Mouse (Mus musculus): ENCODE data around the gene Lgals4.

Gene Lgals4

DNA sequence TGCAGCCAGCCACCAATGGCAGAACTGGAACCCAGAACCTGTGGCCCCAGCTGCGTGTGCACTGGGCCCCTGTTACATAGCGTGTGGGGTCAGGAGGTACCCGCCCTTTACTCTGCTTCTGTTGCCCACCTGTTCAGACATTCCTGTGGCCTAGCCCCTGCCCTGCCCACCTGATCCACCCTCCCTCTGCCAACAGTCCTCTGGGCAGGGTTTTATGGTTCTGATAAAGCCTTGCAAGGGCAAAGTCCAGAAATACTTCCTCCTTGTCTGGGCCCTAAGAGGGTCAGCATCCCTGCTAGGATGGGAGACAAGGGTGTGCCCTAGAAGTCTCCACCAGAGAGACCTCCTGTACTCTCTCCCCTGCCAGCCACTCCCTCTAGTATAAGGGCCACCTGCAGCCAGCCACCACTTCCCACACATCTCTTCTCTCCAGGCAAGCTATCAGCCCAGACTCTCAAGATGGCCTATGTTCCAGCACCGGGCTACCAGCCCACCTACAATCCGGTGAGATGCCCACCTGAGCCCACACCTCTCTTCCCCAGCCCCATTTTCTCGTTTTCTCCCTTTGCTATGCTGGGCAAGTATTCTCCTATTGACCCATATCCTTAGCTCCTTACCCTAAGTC is at the start of gene Lgals4:
TSS of gene Lgals4 (plus strand) at position 132 of the 625 bp plus-strand sequence.
- DNase-seq (ENCODE audit: low read depth): no peak

DNA sequence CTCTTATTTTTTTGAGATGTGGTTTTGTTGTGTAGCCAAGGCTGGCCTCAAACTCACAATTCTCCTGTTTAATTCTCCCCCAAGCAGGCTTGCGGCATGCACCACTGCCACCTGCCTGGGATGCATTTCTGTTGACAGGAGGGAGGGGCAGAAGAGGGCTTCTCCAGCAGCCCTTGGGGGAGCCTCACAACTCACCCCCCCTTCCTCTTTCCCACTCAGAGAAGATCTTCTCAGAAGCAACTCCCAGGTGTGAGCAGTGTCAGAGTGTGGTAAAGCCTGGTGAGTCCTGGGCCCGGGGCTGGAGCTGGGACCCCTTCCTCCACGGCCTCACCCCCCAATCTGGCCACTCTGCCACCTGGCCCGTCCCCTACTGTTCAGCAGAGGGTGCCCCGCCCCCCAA is 48.5 kb upstream of the Lgals4 start:
- DNase-seq (ENCODE audit: low read depth): no peak

- DNase-seq (ENCODE audit: low read depth): no peak
These were observed 45.8 kb upstream of the Lgals4 start for GRCm38 (mm10) chr7:28787884-28788283.

DNA sequence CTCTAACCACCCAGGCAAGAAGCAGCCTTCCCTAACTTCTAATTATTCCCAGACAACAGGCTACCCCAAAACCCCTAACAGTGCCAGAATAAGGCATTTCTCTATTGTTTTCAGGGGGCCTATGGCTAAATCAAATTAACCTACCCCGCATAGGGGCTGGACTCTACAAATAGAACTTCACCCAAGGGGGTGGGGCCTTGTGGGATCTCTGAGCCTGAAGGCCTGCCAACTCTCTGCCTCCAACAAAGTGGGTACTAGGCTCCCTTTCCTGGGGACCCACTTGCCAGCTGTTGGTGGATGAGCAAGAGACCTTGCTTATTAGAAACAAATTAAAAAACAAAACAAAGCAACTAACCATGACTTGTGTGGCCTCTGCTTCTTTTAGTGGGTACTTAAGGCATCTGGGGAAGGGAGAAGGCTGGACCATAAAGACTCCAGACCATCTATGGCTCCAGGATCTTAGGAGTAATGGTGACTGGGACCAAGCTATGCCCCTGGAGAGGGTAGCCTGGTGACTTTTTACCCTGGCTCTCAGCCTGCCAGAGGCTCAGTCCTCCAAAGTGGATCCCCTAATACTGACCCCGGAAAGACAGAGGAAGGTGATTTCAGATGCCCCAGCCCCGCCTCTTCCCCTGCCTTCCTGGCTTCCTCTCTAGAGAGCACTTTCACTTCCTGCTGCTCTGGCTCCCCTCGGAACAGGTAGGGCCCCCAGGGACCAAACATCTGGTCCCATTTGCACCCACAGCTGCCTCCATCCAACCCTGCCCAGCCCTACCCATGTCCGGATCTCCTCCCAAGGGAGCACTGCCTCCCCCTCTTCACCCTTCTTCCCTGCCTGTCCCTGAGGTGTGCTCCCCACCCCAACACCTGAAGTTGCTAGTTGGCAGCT is 45.1 kb upstream of the Lgals4 start, which contains the start of gene Rinl:
TSS of gene Rinl (plus strand) at position 663 of the 889 bp plus-strand sequence.
- DNase-seq (ENCODE audit: low read depth): no peak

DNA sequence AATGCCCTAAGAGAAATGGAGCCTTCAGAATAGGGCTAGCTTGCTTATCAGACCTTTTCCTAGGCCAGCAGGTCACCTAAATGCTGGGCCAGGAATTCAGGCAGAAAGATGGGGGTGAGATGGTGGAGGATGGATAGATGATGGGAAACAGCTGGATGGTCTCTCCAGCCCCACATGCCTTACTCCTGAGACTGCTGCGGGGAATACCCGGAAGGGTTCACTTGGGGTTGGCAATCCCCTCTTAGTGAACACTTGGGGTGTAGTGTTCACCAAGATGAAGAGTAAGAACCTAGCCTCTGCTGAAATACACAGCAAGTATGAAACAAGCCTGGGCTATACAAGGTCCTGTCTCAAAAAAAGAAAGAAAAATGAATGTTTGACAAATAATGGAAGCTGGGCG is 44.4 kb upstream of the Lgals4 start:
- no peak for DNase-seq (ENCODE audit: low read depth)

DNA sequence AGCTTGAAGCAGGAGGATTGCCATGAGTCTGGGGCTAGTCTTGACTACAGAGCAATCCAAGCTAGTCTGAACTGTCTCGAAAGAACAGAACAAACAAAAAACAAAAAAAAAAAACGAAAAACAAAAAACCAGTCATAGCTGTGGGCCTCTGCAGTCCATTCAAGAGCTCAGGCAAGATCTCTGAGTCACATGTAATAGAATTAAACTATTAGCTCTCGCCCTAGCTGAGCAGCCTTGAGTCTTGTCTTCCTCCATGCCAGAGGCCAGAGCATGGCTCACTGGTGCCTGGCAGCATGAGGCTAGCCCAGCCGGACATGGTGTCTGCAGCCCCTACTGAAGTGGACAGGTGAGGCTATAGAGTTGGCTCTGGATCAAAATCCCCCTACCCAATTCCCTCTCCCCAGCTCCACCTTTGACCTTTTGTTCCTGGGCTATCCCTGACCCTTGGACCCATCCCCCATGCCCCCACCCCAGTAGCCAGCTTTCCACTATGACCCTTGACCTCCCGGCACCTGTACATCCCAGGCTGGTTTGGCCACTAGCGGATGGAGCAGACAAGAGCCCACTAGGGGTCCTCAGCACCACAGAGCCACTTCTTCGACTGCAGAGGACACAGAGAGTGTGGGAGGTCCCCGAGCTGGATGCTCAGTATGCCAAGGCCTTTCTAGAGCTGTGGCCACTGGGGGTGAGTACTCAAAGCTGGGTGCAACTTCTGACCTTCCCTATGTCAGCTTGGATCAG is 43.4 kb upstream of the Lgals4 start:
- no peak for DNase-seq (ENCODE audit: low read depth)

DNA sequence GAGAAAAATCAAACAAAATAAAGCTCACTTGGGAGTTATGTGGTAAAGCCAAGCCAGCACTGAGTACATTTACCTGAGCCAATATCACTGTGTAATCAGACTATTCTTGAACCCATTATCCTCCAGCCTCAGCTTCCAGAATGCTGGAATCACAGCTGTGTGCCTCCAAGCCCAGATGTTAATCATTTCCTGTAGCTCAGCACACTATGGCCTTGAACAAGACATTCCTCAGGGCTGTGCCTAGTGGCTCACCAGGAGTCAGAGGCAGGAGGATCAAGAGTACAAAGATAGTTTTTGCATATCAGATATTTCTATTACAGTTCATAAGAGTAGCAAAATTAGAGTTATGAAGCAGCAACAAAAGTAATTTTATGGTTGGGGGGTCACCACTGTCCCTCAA is 41.9 kb upstream of the Lgals4 start:
- no peak for DNase-seq (ENCODE audit: low read depth)

GRCm38 (mm10) chr7:28792391-28793185 is 41.1 kb upstream of the Lgals4 start:
- no peak for DNase-seq (ENCODE audit: low read depth)

GRCm38 (mm10) chr7:28793834-28794233 is 39.8 kb upstream of the Lgals4 start:
- DNase-seq (ENCODE audit: low read depth): no peak

DNA sequence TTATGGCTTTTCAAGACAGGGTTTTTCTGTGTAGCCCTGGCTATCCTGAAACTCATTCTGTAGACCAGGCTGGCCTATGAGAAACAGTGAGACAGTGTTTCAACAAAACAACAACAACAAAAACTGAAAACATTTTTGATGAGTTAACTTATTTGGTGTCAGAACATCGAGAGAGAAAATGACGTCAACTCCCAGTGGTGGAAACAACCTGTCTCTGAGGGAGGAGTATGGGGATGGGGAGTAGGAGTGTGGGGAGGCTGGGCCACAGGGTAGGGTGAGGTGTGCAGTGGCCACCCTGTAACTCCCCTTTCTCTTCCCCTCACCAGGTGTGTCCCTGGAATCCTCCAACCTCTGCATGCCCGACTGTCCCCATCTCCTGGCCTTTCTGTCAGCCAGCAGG is 39.2 kb upstream of the Lgals4 start:
- no peak for DNase-seq (ENCODE audit: low read depth)

- no peak for DNase-seq (ENCODE audit: low read depth)
These were observed 37.8 kb upstream of the Lgals4 start for GRCm38 (mm10) chr7:28795832-28796231.

DNA sequence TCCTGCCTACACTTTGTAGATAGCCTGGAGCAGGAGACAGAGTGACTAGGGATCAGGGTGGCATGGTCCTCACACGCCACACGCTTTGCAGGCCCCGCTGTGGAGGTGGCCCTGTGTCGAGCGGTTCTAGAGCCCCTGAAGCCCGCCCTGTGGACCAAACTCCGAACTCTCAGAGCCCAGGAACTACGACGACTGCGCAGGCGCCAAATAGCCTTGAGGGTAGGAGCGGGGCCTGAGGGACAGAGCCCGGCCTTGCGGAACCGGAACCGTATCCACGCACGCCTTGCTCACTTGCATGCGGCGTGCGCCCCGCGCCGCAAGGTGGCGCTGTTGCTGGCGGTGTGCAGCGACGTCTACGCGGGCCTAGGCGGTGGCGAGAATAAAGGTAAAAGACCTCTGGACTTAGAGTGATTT is 37.1 kb upstream of the Lgals4 start:
- DNase-seq (ENCODE audit: low read depth): no peak

- DNase-seq (ENCODE audit: low read depth): no peak
These were observed 33.7 kb upstream of the Lgals4 start for GRCm38 (mm10) chr7:28799994-28800393.

- no peak for DNase-seq (ENCODE audit: low read depth)
These were observed 32.2 kb upstream of the Lgals4 start for GRCm38 (mm10) chr7:28801451-28801850.

GRCm38 (mm10) chr7:28801901-28802670 is 31.6 kb upstream of the Lgals4 start:
- DNase-seq (ENCODE audit: low read depth): peak; percentile 89

GRCm38 (mm10) chr7:28802846-28803588 is 30.6 kb upstream of the Lgals4 start:
- DNase-seq (ENCODE audit: low read depth): no peak

- no peak for DNase-seq (ENCODE audit: low read depth)
These were observed 29.9 kb upstream of the Lgals4 start for GRCm38 (mm10) chr7:28803756-28804155.

- no peak for DNase-seq (ENCODE audit: low read depth)
These were observed 26.8 kb upstream of the Lgals4 start for GRCm38 (mm10) chr7:28806869-28807268.

GRCm38 (mm10) chr7:28807641-28808220 is 25.9 kb upstream of the Lgals4 start:
- DNase-seq (ENCODE audit: low read depth): no peak

Data from fibroblast of lung, adult 2 months (primary cell).